Mouse (Mus musculus) liver, adult 2 months (tissue): ENCODE measurements at regions not wholly inside any gene's neighbourhood (a gene's known extent, or its start where the extent isn't known, plus 50 kb on each side); places are given as distances from the start of the nearest gene placed in this dataset.

ENCODE experiments used
- DNase-seq: peaks from one replicate; pipeline ENCODE4 v3.0.0-alpha.2; 2011; ENCODE audit warnings: low read depth, low spot score; ENCODE audit errors: extremely low read depth
- H3K27ac ChIP-seq: fragments of 200-500 bp; replicated peaks from 2 replicates; pipeline ENCODE4 v1.5.1; 2012; ENCODE audit warnings: low read depth, mild to moderate bottlenecking, control low read depth, inconsistent platforms, low read length; ENCODE audit not compliant: insufficient read depth
- H3K27me3 ChIP-seq: fragments of 200-500 bp; 2 replicates; pipeline ENCODE4 v1.6.1; 2012; ENCODE audit warnings: mild to moderate bottlenecking, moderate library complexity, low read length, inconsistent platforms; ENCODE audit not compliant: control insufficient read depth, insufficient read depth
- H3K36me3 ChIP-seq: fragments of 200-500 bp; 2 replicates; pipeline ENCODE4 v1.6.1; 2012; ENCODE audit warnings: low read length, inconsistent platforms; ENCODE audit not compliant: control insufficient read depth, insufficient read depth
- H3K4me1 ChIP-seq: fragments of 200-500 bp; 2 replicates; pipeline ENCODE4 v1.6.1; 2011; ENCODE audit warnings: low read length; ENCODE audit not compliant: control insufficient read depth, insufficient read depth
- H3K4me3 ChIP-seq: fragments of 200-500 bp; 2 replicates; pipeline ENCODE4 v1.5.1; 2011; ENCODE audit warnings: low read depth, mild to moderate bottlenecking, control low read depth, low read length, moderate library complexity; ENCODE audit not compliant: insufficient read depth
- H3K79me2 ChIP-seq: fragments of 200-500 bp; 2 replicates; pipeline ENCODE4 v1.6.1; 2012; ENCODE audit warnings: inconsistent platforms, mild to moderate bottlenecking, low read length, moderate library complexity; ENCODE audit not compliant: control insufficient read depth, insufficient read depth
- H3K9ac ChIP-seq: fragments of 200-500 bp; 2 replicates; pipeline ENCODE4 v1.6.1; 2012; ENCODE audit warnings: low read depth, mild to moderate bottlenecking, control low read depth, inconsistent platforms, low read length
- CTCF ChIP-seq: fragments of 200-500 bp; IDR thresholded peaks from 2 replicates; pipeline ENCODE4 v1.5.1; 2011; ENCODE audit warnings: low read depth, low read length, control low read depth
- POLR2A ChIP-seq: fragments of 200-500 bp; IDR thresholded peaks from 2 replicates; pipeline ENCODE4 v1.6.1; 2011; ENCODE audit warnings: low read length, control low read depth; ENCODE audit not compliant: insufficient read depth; ENCODE audit errors: extremely low read depth
- WGBS: fragments of 180-500 bp; shearing (Covaris S2); methylation state at CpG from one replicate; pipeline ENCODE4 v1.1.7; 2018; 5-methylcytosine and 5-hydroxymethylcytosine counted together

DNA sequence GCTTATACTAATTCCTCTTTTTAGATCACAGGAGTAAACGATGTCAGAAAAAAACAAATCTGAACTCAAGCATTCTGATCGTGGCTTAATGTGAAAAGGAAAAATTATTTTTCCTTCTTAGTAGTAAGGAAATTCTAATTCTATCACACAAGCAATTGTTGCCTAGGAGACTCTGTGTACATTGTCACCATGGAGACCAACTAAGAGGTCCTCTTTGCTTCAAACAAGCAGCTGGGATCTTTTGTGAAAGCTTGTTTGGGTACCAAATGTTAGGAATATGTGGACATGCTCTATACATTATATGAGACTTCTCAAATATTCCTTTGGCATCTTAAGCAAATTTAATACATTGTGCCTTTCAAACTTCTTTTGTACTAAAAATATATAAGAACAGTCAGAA is 345.9 kb upstream of the Atp10a start:
- no peaks in the 10 kb centered on the region for H3K79me2 ChIP-seq
- WGBS, result 67% methylated on average over 2 of the region's 2 CpGs
- H3K4me1 ChIP-seq, result no peaks in the 10 kb centered on the region
- no peak overlapping the region for H3K9ac ChIP-seq
- H3K4me3 ChIP-seq, result no peak overlapping the region
- no peaks in the 10 kb centered on the region for H3K36me3 ChIP-seq
- H3K27me3 ChIP-seq, result no peaks in the 10 kb centered on the region
- H3K27ac ChIP-seq, result no peak overlapping the region
- TF ChIP-seq POLR2A (no peak), CTCF (no peak)
- no peak for DNase-seq

GRCm38 (mm10) chr7:58322381-58322780 is 333.6 kb upstream of the Atp10a start:
- H3K27me3 ChIP-seq, result no peaks in the 10 kb centered on the region
- H3K9ac ChIP-seq, result no peak overlapping the region
- no peaks in the 10 kb centered on the region for H3K79me2 ChIP-seq
- no peak overlapping the region for H3K4me3 ChIP-seq
- no peak overlapping the region for H3K27ac ChIP-seq
- WGBS, result 25% methylated on average over 1 of the region's 1 CpGs
- TF ChIP-seq CTCF (no peak), POLR2A (no peak)
- H3K36me3 ChIP-seq, result no peaks in the 10 kb centered on the region
- no peaks in the 10 kb centered on the region for H3K4me1 ChIP-seq
- DNase-seq, result no peak

DNA sequence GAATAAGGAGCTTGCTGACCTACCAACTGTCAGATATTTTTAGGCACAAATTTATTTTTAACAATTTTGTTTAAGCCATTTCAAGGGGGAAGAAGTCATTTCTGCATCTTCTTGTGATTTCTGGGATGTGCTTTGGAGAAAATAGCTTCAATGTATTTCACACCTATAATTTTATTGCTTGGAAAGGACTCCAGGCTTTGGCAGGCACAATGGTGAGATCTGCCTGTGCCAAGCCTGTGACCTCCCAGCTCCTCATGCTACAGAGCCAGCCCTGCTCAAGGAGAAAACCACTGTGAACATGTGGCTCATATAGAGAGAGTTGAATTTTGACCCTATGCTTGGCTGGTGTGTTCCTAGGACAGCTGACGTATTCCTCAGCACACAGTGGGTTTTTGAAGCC is 288.6 kb upstream of the Atp10a start:
- Histone ChIP-seq H3K9ac (no peak overlapping the region), H3K4me3 (no peak overlapping the region), H3K36me3 (no peaks in the 10 kb centered on the region), H3K4me1 (no peaks in the 10 kb centered on the region; the same call in 1 of the 2 replicates), H3K79me2 (no peaks in the 10 kb centered on the region), H3K27ac (no peak overlapping the region), H3K27me3 (no peaks in the 10 kb centered on the region)
- 53% methylated on average over 1 of the region's 1 CpGs for WGBS
- DNase-seq, result no peak
- TF ChIP-seq POLR2A, result no peak
- TF ChIP-seq CTCF, result no peak

DNA sequence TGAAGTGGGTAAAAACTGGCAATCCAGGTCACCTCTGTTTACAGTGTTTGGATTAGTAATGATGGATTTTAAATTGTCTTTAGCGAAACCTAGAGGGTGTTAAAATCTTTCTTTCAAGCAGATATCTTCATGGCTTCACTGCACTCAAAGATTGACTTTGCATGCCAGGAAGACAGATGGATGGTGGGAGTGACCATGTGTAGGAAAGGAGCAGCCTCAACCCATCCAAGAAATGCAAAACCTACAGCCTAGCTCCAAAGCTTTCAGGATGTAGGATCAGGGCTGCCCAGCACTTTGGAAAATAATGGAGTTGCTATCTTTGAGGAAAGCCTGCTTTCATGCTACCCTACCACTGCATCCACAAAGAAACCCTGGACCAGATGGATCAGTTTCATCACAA is 272.6 kb upstream of the Atp10a start:
- Histone ChIP-seq H3K4me1 (no peaks in the 10 kb centered on the region), H3K4me3 (no peak overlapping the region), H3K79me2 (no peaks in the 10 kb centered on the region), H3K36me3 (no peaks in the 10 kb centered on the region), H3K27ac (no peak overlapping the region), H3K27me3 (no peaks in the 10 kb centered on the region), H3K9ac (no peak overlapping the region)
- 41% methylated on average over 1 of the region's 1 CpGs for WGBS
- no peak for TF ChIP-seq POLR2A
- no peak for TF ChIP-seq CTCF
- DNase-seq, result no peak

DNA sequence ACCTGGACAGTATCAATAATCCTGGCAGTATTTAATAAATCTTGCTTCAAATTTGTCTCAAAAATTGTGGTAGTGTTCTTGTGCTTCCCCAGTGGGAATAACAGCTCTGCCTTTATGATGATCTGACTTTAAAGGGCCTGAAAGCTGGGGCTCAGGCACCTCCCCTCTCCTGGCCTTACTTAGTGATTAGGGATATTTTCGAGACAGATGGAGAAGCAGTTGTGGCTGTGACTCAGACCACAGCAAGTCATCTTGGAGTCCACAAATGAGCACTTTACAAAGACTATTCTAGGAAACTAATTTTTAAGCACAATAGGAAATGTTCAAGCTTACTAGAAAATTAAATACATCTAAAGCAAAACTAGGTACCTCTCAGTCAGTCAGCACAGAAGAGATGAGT is 267.6 kb upstream of the Atp10a start:
- H3K27ac ChIP-seq, result no peak overlapping the region
- no peak overlapping the region for H3K9ac ChIP-seq
- WGBS, result 58% methylated on average over 1 of the region's 1 CpGs
- no peaks in the 10 kb centered on the region for H3K4me1 ChIP-seq
- no peaks in the 10 kb centered on the region for H3K36me3 ChIP-seq
- H3K79me2 ChIP-seq, result no peaks in the 10 kb centered on the region
- no peaks in the 10 kb centered on the region for H3K27me3 ChIP-seq
- H3K4me3 ChIP-seq, result no peak overlapping the region
- TF ChIP-seq CTCF, result no peak
- no peak for TF ChIP-seq POLR2A
- DNase-seq, result no peak

- no peaks in the 10 kb centered on the region for H3K27me3 ChIP-seq
- 78% methylated on average over 4 of the region's 4 CpGs for WGBS
- no peaks in the 10 kb centered on the region for H3K79me2 ChIP-seq
- H3K4me3 ChIP-seq, result no peak overlapping the region
- TF ChIP-seq POLR2A, result no peak
- no peak for TF ChIP-seq CTCF
- no peak overlapping the region for H3K27ac ChIP-seq
- no peaks in the 10 kb centered on the region for H3K36me3 ChIP-seq
- no peak overlapping the region for H3K9ac ChIP-seq
- no peak for DNase-seq
- H3K4me1 ChIP-seq, result no peaks in the 10 kb centered on the region
These were observed 263.4 kb upstream of the Atp10a start for GRCm38 (mm10) chr7:58392391-58393115.
